Mouse (Mus musculus) cerebellum, adult 2 months (tissue): Measurements from ENCODE around the gene Plpp3. TPM values are rescaled to one million over a fixed set of nuclear protein-coding genes. Genes with fewer than 3 reads are reported as not detected.
A peak's percentile ranks its signal among the peaks of the same experiment; 100 is the strongest.

ENCODE experiments used
- DNase-seq, 2 experiments: peaks; one replicate each; pipeline ENCODE4 v3.0.0; 2021
- H3K27ac ChIP-seq: fragments of 200-500 bp; 2 replicates; pipeline ENCODE4 v1.5.1; 2012; ENCODE audit warnings: low read length, control low read depth, inconsistent platforms; ENCODE audit not compliant: insufficient read depth
- H3K27me3 ChIP-seq: fragments of 200-500 bp; 2 replicates; pipeline ENCODE4 v1.6.1; 2012; ENCODE audit warnings: inconsistent platforms, mild to moderate bottlenecking, low read length, moderate library complexity; ENCODE audit not compliant: control insufficient read depth, insufficient read depth
- H3K4me1 ChIP-seq: fragments of 200-500 bp; 2 replicates; pipeline ENCODE4 v1.6.1; 2011; ENCODE audit warnings: low read length; ENCODE audit not compliant: control insufficient read depth, insufficient read depth
- H3K4me3 ChIP-seq: fragments of 200-500 bp; replicated peaks from 2 replicates; pipeline ENCODE3; 2011; ENCODE audit warnings: mild to moderate bottlenecking, low read depth, low read length, control low read depth; ENCODE audit not compliant: insufficient read depth
- CTCF ChIP-seq: fragments of 200-500 bp; IDR thresholded peaks from 2 replicates; pipeline ENCODE4 v1.5.1; 2011; ENCODE audit warnings: low read depth, mild to moderate bottlenecking, control low read depth, low read length, moderate library complexity, borderline replicate concordance; ENCODE audit not compliant: insufficient read depth
- POLR2A ChIP-seq: fragments of 200-500 bp; IDR thresholded peaks from 2 replicates; pipeline ENCODE4 v1.6.1; 2011; ENCODE audit warnings: low read length, control low read depth, borderline replicate concordance; ENCODE audit not compliant: insufficient read depth
- WGBS: fragments of 180-500 bp; shearing (Covaris S2); methylation state at CpG from one replicate; pipeline ENCODE4 v1.1.7; 2018; 5-methylcytosine and 5-hydroxymethylcytosine counted together
- polyA plus RNA-seq: library from polyadenylated mRNA; depleted of rRNA; stranded (reverse); fragments of >200 nt; gene quantifications from 2 replicates; pipeline ENCODE4 v1.2.3, GENCODE M21; 2012

Gene Plpp3
- polyA plus RNA-seq, 1 experiment, result 158 TPM

DNA sequence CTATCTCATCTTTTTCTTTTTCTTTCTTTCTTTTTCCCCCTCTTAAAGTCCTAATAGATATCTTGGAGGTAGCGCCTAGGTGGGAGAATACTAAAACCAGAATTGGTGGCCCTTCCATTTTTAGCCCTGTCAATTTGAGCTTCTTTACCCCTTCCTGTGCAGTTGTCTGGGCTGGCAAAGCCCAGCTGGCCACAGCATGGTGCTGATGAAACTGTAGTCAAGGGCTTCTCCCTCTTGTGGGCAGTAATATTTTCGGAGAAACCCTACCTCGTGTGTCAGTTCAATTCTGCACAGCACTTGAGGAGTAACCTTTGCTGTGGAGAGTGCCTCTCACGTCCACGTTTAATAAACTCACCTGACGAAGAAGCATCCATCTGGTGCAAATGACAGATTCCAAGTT lies 4.9 kb downstream of the Plpp3 start:
- 23% methylated on average over 6 of the region's 6 CpGs for WGBS
- no peak overlapping the region for H3K4me3 ChIP-seq
- H3K27ac ChIP-seq, result no peak overlapping the region
- TF ChIP-seq POLR2A (no peak), CTCF (no peak)
- no peaks in the 10 kb centered on the region; the same call in 1 of the 2 replicates for H3K27me3 ChIP-seq
- H3K4me1 ChIP-seq, result no peaks in the 10 kb centered on the region
- DNase-seq, result no peak

DNA sequence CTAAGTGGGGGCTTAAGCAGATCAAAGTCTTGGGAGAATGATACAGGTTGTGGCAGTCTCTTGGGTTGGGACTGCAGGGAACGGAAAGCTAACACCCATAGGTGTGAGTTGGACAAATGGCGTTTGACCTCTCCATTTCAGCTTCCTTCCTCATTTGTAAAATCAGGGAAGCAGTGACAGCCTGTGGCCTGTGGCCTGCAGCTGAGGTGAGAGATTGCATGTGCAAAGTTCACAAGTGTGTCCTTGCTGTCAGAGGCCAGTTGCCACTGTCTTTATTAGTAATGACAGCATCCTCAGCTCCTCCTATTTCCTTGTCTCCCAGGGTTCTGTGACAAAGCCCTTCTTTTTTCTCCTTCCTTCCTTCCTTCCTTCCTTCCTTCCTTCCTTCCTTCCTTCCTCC lies 5.5 kb downstream of the Plpp3 start:
- no peak overlapping the region for H3K4me3 ChIP-seq
- WGBS, result 92% methylated on average over 2 of the region's 2 CpGs
- no peaks in the 10 kb centered on the region; the same call in 1 of the 2 replicates for H3K27me3 ChIP-seq
- no peak overlapping the region for H3K27ac ChIP-seq
- no peaks in the 10 kb centered on the region for H3K4me1 ChIP-seq
- no peak for DNase-seq
- TF ChIP-seq POLR2A (no peak), CTCF (no peak)

DNA sequence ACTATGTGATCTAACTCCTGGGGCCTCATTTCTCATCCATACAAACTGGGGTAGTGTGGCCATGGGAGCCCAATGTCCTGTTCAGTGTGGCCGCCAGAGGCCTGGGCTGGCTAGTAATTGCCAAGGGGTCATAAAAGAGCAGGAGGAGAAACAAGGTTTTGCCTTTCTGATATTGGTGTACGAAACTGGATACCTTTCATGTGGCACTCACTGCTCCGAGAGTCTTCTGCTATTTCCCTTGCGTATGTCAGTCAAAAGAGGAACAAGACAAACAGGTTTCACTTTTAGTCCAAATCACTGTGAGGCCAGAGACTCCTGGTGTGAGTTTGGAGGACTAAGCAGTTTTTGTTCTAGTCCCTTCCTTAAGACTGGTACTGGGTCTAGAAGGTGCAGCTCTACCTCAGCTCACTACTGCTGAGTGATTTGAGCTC lies 6.8 kb downstream of the Plpp3 start:
- TF ChIP-seq CTCF (no peak), POLR2A (no peak)
- no peak overlapping the region for H3K4me3 ChIP-seq
- H3K27ac ChIP-seq, result no peak overlapping the region

DNA sequence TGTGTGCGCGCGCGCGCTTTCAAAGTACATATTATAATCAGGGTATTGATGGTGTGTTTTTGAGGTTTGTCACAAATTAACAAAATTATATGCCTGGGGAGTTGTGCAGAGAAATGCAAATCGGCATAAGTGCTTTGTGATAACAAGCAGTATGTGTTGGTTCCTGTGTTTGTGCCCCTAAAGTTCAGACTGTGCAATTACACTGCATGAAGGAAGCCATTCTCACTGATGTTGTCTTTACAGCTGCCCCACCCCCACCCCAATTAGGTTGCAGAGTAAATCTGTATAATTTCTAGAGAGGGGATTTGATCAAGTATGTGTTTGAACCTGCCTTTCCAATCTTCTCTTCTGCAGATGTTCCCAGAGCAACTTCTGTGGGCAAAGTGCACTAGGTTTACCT lies 7.8 kb downstream of the Plpp3 start:
- WGBS, result 94% methylated on average over 6 of the region's 6 CpGs
- no peak for TF ChIP-seq CTCF
- TF ChIP-seq POLR2A, result no peak
- Histone ChIP-seq H3K4me1 (no peaks in the 10 kb centered on the region), H3K4me3 (no peak overlapping the region), H3K27me3 (no peaks in the 10 kb centered on the region; the same call in 1 of the 2 replicates), H3K27ac (no peak overlapping the region)
- DNase-seq, result no peak

More for the DNA sequence above, 6.8 kb downstream of the Plpp3 start:
- WGBS, result 94% methylated on average over 4 of the region's 4 CpGs
- no peaks in the 10 kb centered on the region for H3K4me1 ChIP-seq
- no peaks in the 10 kb centered on the region; the same call in 1 of the 2 replicates for H3K27me3 ChIP-seq
- DNase-seq, result no peak

DNA sequence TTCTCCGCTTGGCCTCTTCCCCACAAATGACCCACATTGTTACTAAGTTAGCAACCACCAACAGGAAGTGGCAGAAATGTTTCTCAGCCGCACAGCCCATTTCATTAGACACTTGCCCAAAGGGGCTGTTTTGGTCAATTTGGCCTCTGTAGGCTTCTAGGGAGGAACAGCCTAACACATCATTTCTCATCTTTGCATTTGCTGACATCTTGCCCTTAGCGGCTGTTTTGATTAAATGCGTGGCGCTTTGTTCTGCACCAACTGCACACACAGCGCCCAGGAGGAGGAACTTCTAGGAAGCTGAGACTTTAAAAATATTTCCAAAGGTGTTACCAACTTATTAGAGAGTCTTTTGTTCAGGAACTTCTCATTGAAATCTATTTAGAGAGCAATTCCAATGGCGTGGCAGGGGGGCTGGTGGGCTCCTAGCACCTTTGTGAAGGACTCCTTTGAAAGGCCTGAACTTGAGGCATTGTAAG lies 12.0 kb downstream of the Plpp3 start:
- Histone ChIP-seq H3K4me3 (no peak overlapping the region), H3K27ac (peak overlapping the region; percentile 21; the same call in 1 of the 2 replicates)
- WGBS, result 74% methylated on average over 7 of the region's 7 CpGs

DNA sequence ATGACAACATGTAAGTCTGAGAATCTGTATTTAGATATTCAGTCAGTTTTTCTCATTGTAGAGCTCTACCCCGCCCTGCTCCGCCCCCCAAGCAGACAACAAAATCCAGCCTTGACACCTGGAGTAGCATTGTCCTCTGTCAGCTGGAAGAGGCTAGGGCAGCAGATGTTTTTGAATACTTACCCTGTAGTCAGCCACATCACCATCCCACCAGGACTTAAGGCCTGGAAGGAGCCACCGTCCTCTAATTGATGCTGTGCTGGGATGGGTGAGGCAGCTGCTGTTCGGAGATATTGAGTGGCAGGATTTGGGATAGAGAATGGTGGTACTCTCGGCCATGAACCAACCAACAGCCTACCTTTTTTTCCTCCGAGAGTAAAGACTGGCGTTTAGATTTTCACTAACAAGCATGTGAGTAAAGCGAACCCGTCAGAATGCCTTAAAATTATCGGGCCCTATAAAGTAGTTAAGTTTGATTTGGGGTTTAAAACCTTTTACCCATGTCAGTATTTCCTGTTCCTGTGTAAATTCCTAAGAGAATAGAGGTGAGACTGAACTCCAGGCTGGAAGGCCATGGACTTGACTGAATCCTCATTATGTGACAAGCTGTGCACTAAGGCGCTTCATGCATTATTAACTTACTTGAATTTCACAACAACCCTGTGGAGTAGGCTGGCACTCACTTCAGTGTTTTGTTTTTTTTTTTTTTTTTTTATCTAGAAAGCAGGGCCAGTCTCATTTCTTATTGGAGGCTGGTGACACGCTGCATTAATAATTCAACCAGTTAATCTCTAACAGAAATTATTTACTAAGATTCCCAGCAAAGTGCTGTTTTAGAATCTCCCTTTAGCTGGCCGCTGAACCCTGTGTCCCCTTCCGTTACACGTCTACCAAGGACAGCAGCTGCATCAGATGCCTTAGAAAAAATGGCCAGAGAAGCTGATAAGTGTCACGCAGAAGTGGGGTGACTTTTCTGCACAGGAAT lies 13.0 kb downstream of the Plpp3 start:
- H3K4me1 ChIP-seq, result no peaks in the 10 kb centered on the region

More for the DNA sequence above, 12.0 kb downstream of the Plpp3 start:
- Histone ChIP-seq H3K27me3 (no peaks in the 10 kb centered on the region; the same call in 1 of the 2 replicates), H3K4me1 (no peaks in the 10 kb centered on the region)
- TF ChIP-seq POLR2A, result no peak
- TF ChIP-seq CTCF, result no peak
- no peak for DNase-seq

DNA sequence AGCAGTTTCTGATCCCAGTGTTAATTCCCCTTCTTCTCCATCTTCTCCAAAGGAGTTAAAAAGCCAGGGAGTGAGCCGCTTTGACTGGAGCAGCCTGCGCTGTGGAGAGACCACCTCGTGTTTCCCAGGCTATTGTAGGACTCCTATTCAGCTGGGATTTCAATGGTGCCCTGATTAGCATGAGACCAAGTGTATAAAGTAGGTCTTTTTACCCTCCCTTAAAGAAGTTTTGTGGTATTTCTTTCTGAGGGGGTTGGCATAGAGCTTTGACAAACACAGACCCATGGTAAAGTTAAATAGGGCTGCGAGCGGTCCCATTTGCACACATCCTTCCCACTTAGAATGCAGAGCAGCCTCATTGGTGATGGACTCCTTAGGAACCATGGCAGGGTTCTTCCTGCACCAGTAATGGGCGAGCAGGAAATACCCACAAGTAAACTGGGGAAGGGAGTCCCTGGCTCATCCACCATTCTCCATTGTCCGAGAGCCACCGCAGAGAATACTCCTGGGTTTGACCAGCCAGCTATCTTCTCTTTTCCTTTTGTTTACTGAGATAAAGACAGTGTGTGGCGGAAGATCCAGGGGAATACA lies 13.8 kb downstream of the Plpp3 start:
- TF ChIP-seq CTCF (no peak), POLR2A (no peak)
- Histone ChIP-seq H3K4me3 (no peak overlapping the region), H3K4me1 (no peaks in the 10 kb centered on the region), H3K27ac (no peak overlapping the region), H3K27me3 (no peaks in the 10 kb centered on the region; the same call in 1 of the 2 replicates)
- WGBS, result 65% methylated on average over 9 of the region's 9 CpGs
- DNase-seq, result peak in 1 of 2 experiments; percentile 12

More for the DNA sequence above, 13.0 kb downstream of the Plpp3 start:
- 54% methylated on average over 16 of the region's 16 CpGs for WGBS
- no peak overlapping the region for H3K4me3 ChIP-seq
- H3K27me3 ChIP-seq, result no peaks in the 10 kb centered on the region; the same call in 1 of the 2 replicates
- TF ChIP-seq CTCF (no peak), POLR2A (no peak)
- no peak overlapping the region for H3K27ac ChIP-seq
- no peak for DNase-seq
